Mouse (Mus musculus) right cerebral cortex, postnatal 36 days (tissue): ENCODE results near the gene Mindy4.

ENCODE experiments used
- DNase-seq, 2 experiments: peaks; one replicate each; pipeline ENCODE4 v3.0.0; 2022; ENCODE audit warnings: low spot score in 2 of 2, mixed read lengths in 1 of 2

The Mindy4 gene

DNA sequence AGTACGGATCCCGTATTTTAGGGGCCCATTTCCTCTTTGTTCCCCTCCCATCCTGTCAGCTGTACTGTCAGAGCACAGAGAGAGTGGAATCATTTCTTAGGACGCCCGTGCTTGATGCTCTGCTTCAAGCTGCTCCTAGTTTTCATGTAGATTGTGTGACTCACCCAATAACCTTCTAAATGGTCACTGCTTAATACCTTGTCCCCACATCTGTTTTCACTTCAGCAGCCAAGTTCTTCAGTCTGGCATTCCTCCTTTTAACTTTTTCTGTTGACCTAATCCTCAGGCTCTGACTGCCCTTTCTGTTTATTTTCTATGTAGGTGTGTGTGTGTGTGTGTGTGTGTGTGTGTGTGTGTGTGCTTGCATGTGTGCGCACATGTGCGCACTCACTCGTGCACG, 4.6 kb downstream of the Mindy4 start:
- DNase-seq, result no peak

DNA sequence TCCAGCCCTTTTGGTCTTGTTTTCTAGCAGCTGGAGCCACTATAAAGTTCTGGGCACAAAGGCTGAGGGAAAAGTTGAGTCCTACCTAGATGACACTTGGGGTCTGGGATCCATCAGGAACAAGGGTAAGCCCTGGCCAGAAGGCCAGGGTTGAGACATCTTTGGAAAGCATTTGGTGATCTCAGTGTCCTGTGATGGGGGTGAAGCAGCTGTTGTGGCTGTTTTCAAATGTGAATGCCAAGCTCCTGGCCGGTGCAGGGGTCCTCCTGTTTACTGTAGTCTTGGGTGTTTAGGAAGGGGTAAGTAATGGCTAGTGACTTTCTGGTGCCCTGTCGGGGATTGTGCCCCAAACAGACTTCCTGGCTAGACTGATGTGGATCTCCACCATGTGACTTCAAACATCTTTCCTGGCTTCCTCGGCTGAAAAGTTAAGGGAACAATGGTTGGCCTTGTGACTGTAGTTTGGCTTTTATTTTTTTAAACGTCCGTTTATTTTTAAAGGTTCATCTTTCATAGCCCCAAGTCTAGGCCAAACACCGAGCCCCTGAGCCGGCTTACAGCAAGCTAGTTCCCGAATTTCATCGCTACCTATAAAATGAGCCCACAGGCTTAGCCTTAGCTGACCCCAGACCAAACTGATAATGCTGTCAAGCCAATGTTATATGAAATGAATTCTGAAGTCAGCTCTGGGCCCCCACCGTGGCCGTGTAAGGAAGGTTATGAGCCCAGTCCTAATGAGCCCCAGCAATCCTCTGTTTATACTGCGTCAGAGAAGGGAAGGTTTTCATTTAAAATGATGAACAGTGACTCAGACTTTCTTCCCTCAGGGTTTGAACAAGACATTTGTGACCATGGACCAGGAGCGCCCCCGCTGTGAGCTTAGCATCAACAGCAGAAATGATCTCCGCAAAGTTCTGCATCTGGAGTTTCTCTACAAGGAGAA, 7.5 kb downstream of the Mindy4 start:
- no peak for DNase-seq

DNA sequence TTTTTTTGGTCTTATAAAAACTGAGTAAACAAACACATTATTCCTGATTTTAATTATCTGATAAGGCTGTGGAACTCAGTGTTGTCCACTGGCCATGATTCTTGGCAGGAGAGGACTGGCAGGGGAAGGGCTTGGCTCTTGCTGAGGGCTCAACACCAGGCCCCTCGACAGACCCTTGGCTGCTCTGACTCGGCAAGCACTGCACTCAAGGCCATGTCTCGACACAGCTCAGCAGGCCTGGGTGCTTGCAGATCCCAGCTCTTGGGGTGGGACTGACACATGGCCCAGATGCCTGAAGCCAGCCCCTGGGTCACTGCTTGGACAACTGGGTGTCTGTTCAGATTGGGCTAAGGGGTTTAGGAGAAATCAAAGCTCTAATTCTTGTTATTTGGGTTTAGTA, 11.4 kb downstream of the Mindy4 start:
- DNase-seq, result no peak

DNA sequence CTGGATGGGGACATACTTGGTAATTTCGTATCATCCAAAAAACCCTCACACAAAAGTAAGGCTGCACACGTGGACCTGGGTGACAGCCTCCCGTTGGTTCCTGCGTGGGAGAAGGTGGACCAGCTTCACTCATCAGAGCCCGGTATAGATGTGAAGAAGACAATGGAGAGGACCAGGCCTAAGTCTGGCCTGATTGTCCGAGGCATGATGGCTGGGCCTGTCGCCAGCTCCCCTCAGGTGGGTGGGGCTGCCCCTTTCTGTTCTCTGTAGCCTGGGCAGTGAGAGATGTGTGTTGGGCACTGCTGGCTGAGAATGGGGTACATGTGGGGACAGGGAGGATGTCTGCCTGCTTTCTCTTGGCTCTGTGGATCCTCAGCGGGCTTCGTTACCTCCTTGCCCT, 15.0 kb downstream of the Mindy4 start:
- no peak for DNase-seq

DNA sequence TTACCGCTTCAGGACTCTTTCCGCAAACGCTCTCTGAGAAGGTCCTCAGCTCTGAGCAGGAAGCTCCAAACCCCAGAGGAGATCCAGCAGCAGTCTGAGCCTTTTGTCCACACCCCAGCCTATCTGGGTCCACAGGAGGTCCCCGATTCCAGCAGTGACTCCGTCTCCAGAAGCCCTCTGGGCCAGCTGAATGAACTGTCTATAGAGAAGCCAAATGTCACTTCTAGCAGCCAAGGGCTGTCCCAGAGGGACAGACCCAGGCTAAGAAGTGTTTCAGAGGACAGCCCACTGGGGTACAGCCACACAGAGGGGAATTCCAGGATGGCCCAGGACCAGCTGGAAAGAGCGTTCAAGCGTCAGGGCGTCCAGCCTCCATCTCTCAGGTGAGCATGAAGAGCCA, 20.8 kb downstream of the Mindy4 start:
- no peak for DNase-seq

DNA sequence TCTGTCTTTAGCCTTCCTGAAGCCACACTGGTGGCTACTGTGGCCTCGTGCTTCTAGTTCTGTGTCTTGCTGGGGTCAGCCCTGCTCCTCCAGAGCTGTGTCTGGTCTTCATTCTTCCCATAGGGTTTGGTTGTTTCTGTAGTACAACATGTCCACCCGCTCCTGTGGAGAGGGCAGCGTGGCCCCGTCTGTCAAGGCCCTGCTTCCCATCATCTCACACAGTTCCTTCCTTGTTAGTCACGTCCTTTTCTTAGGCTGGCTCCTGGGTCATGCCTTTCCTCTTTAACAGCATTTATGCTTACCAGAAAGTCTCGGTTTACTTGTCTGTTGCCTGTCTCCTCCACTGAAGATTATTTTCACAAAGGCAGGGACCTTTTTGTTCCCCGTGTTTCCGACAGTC, 26.9 kb downstream of the Mindy4 start:
- no peak for DNase-seq

DNA sequence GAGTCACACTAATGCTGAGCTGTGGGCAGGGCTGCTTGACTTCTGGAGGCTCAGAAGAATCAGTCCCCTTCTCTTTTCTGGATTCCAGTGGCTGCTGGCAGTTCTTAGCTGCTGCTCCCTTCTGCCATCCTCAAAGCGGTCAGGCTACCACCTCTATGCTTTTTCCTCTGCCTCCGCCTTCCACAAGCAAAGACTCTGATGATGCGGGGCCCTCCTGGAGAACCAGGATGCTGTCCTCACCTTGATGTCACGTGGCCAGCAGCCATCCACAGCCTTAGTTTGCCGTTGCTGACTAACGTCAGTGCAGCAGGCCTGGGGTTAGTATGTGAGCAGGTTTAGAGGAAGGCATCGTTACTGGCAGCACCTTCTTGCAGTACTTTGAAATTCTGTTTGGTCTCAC, 28.9 kb downstream of the Mindy4 start:
- no peak for DNase-seq

DNA sequence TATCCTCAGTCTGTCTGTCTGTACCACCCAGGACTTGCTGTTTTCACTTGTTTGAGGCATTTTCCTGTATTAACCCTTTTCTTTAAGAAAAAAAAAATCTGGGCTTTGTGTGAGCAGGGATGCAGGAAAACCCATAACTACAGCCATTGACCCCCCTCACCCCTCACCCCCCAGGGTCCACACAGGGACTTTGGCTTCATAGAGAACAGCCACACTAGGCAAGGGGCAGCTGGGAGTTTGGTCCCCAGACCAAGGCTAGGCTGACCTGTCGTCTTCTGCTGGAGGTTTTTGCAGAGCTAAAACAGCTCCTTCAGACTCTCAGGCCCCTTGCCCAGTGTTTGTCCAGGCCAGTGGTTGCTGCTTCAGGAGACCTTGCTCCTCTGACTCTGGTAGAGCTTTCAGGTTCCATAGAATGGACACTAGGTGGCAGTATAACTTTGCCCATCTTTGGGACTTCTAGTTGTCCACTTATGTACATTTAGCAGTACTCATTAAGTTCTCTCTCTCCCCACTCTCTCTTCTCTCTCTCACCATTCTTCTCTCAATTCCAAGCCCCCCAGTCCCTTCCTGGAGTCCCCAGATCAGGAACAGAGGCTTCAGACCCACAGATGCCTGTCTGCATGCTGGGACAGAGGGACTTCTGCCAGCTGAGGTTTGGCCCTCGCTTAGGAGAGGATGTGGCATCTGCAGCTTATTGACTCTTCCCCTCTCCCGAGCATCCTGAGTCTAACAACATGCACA, 29.5 kb downstream of the Mindy4 start:
- DNase-seq, result no peak

DNA sequence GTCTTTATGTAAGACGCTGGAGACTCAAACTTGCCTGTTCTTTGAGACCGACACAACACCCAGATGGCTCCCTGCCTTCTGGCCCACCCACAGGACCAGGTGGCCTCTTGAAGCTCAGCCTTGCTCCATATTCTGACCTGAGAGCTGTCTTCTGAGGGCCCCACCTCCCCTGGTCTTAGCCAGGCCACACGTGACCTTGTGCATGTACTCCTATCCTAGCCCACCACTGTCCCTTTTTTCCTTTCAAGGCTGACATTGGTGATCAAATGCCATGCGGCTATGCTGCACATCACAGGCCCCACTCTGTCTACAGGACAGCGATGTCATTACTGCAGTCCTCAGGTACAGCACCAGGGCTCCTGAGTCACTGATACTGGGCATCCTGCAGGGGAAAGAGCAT, 30.1 kb downstream of the Mindy4 start:
- DNase-seq, result no peak

DNA sequence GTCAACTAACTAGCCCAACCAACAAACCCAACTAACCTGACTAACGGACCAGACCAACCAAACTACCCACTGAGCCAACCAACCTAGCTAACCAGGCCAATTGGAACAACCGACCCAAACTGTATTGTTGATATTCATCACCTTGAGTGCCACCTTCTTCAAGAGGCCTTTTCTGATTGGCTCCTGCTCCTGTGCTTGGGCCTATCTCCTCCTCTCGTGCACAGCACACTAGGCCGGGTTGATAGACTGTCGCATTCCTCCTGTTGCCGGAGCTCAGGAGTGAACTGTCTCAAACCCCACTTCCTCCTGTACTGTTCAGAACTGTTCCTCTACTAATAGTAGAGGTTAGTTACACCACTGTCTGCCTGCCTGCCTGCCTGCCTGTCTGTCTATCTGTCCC, 31.5 kb downstream of the Mindy4 start:
- no peak for DNase-seq

DNA sequence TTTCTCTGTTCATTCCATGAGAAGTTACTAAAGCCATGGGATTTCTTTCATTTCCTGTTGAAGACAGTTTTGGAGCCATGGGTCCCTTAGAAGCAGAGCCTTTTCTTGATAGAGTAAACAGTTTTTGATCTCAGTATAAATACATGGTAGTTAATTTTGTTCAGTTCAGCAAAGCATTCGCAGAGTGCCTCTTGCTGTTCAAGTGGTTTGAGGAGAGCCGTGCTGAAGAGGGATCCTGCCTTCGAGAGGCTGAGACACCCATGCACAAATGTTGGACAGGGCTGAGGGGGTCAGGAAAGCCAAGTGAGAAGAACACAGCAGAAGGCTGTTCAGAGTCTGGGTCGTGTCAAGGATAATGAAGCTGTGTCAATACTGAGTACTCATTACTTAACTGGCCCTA, 32.5 kb downstream of the Mindy4 start:
- DNase-seq, result no peak

DNA sequence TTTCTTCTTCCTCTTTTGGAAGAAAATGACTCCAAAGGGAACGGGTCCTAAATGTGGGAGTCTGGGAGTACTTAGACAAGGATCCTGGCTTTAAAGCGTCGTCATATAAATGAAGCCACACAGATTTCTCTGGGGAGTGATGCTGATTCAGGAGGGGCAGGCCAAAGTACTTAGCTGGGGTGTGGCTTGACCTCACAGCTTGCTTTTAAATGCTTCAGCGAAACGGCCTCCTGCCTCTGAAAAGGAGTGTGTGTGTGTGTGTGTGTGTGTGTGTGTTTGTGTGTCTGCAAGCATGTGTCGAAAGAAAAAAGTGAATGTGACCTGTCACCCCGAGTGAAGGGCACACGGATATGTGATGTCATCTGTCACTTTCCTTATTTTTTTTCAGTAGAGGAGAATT, 36.7 kb downstream of the Mindy4 start:
- DNase-seq, result no peak

DNA sequence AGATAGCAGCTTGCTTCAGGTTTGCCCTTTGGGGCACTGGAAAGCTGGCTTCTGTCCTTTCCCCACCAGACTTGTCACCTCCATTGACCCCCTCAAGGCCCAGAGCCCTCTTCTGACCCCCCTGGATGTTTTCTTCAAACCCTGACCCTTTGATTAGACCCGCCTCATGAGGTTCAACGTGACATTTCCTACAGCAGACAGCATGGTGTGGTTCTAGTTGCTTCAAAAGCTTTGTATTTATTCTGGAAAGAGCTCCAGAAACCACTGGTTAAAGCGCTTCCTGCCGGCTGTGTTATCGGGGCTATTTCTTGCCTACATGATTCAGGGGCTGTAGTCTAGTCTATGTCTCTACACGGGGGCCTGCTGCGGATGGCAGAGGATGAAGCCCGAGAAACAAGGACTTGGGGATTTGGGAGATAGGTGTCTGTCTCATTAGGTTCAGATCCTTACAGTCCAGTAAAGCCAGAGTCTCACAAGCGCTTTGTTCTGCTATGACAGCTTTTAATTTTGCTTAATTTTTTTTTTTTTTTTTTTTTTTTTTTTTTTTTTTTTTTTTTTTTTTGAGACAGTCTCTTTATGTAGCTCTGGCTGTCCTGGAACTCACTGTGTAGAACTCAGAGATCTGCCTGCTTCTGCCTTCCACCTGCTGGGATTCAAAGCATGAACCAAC, 37.5 kb downstream of the Mindy4 start:
- no peak for DNase-seq

DNA sequence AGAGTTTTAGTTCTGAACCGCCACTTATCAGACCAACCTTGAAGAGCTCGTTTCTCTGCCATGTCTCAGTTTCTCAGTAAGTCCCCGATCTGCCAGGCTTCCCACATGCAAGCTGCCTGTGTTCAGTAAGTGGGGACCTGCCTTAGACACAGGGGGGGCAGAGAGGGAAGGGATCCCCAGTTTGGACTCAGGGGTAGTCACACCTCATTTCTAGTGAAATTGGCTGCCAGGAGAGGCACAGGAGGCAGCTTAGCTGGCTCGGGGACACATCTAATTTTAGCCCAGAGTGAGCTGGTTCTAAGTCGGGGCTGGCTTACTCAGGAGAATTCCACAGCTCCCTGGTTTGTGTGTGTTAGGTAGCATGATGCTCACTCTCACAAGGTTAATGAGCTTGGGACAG, 38.3 kb downstream of the Mindy4 start:
- peak; percentile 27 to 62 for DNase-seq

DNA sequence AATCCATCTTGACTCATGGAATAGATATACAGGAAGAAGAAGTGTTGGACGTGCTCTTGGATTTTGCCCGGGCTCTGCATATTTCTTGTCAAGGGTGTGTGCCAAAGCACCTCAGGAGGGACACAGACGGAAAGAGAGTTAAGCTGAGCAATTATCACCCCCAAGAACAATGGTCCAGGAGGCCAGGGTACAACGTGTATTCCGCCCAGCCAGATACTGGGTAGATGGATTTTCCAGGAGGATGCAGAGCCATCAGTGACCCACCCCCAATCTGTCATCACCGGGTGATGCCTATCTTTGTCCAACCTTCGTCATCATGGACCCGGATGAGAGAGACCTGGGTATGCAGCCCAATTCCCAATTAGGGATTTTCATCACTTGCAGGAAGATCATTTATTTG, 42.5 kb downstream of the Mindy4 start:
- DNase-seq, result no peak

DNA sequence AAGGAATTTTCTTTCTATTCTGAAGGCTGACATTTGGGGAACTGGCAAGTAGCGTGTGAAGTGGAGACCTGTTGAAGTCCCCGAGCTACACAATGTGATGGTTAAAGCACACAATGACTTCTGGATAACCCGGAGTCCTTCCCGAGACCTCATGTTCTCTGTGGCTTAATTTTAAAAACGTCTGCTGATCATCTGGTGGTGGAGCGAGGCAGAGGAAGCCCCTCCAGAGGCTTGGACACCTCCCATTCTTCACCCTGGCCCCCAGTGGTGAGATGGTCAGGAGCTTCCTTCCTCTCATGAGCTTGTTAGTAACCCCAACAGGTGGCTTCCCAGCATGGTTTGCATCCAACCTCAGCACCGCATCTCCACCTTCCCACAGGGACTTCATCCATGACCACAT, 43.3 kb downstream of the Mindy4 start:
- DNase-seq, result no peak

DNA sequence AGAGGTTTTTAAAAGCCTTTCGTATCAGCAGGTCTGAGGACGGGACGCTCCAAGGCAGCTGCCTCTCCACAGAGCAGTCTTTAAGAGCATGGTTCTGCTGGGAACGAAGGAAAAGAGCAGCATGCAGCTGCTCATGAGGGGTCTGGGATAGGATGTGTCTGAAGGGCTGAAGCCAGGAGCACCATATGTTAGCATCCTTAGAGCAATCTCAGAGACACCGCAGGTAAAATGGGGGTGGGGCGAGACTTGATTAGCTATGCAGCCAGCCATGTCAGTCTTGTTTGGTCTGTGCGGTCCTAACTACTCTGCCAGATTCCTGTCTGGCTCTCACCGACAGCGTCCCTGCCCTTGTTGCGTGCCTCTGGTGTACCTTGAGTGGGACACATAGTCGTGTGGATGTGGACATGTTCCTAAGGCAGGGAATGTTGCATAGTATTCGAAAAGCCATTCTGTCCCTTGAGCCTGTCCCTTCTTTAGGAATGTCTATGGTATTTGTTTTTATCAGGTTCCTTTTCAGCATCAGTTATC, 43.8 kb downstream of the Mindy4 start:
- DNase-seq, result no peak

DNA sequence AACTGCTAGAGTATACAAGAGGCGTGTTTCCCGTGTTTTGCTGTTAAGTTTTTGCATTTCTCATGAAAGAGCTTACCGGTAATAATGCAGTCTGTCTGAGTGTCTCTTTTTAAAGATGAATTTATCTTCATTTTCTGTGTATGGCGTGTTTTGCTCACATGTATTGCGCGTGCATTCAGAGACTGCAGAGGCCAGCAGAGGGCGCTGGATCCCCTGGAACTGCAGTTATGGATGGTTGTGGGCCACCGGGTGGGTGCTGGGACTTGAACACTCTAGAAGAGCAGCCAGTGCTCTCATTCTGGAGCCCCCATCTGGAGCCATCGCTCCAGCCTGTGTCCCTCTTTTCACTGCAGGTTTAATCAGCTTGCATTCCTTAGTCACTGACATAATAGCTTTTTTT, 46.1 kb downstream of the Mindy4 start:
- DNase-seq, result no peak

DNA sequence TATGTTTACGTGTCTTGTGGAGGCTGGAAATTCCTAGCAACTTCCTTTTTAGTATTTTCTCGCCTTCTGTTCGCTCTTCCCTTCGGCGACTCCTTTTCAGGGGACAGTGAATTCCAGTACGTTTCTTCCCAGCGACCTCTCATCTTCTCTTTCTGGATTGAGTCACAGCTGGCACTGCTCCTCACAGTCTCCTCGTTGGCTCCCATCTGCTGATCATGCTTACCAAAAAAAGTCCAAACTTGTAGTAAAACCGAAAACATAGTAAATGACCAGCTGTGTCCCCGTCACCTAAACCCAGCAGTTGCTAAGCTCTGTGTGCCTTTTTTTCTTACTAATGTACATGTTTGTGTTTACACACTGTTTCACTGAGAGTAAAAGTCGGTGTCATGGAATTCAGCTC, 47.6 kb downstream of the Mindy4 start:
- no peak for DNase-seq

DNA sequence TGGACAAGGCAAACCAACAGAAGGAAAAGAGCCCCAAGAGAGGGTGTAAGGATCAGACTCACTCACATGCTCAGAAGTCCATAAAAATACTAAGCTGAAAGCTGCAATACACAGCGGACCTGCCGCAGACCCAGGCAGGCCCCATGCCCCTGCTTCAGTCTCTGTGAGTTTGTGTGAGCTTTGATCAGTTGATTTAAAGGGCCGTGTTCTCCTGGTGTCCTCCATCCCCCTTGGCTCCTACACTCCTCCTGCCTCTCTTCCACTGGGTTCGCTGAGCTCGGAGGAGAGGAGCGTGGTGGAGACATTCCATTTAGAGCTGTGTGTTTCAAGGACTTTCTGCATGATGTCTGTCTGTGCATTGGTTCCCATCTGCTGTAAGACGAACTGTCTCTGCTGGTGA, 48.4 kb downstream of the Mindy4 start:
- DNase-seq, result no peak

DNA sequence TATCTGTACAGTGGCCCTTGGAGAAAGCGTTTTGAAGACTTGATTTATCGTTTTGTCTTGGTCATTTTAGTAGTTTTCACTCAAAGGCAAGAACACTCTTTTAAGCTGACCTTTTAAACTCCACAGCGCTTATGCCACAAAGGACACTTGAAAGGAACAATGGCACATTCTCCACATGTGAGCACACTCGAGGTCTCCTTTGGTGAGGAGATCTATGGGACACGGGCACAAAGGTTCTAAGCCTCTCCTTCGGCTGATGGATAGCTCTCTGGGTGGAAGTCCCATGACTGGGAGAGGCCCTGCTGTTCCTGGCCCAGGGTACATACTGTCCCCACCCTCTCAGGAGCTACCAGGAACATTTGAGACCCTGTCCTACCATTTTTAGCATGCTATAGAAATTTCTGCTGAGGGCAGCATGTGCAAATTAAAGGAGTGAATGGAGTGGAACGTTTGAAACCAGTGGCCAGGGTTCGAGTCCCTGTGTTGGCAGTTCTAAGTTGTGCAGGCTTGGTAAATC, 49.6 kb downstream of the Mindy4 start:
- no peak for DNase-seq

DNA sequence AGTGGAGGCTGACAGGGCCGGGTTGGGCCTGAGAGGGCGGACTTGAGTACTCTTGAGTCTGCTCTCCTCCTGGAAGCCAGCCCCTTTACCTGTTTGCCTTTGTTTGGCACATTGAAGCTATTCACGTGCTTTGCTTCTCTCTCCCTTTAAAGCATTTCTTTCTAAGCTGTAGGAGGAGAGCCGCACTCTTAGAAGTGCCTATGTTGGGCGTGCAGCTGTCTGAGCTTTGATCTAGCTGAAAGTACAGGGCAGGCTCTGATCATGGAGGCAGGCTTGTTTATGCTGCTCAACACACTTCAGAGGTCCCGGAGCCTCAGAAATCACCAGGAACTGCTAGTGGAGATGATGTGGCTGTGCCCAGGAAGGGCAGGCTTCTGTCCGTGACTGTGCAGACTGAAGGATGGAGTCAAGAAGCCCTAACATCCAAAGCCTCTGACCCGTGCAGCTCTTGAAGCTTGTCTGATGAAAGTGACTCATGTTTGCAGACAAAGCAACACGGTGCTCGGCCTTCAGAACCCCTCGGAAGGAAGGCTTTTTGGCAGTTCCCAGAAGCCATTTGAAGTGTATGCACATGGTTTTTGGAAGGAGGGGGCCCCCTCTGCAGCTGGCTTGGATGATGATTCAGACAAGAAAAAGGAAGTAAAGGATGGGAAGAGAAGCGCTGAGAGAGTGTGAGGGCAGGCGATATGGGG, 53.5 kb downstream of the Mindy4 start:
- no peak for DNase-seq
